8 mouse cellular contexts compared by ENCODE assay signal in genomic region chr13:49186798-49187287, GRCm38 (mm10). TPM values are rescaled to one million over a fixed set of nuclear protein-coding genes. Genes with fewer than 3 reads are reported as not detected.
A peak's percentile ranks its signal among the peaks of the same experiment; 100 is the strongest.
DNase-seq lines count a peak whose midpoint lies in the region; ATAC-seq and TF ChIP-seq lines count a peak whose summit lies in the region.

No protein-coding gene starts in this region.

- intact Hi-C loops in heart, postnatal 25 days (cut with DNase I), result no loop called here

- H3K4me1 ChIP-seq in heart, embryonic 14.5 days (ENCODE audit: control insufficient read depth in 2 of 2, insufficient read depth in 2 of 2, low read length in 2 of 2), result peaks cover 45 to 54% of the 10 kb centered on the region in 2 experiments
- peaks cover 0 to 14% of the 10 kb centered on the region in 2 experiments; a peak in 3 of 4 replicates for H3K4me1 ChIP-seq in MEL (ENCODE audit: control insufficient read depth in 1 of 2, insufficient read depth in 2 of 2, low read length in 2 of 2)
- peaks cover 21% of the 10 kb centered on the region for H3K4me1 ChIP-seq in forebrain, embryonic 15.5 days
- peaks cover 57% of the 10 kb centered on the region for H3K4me1 ChIP-seq in liver, embryonic 15.5 days (replicated peaks)

- no peak for TF ChIP-seq CTCF in MEL (IDR thresholded peaks at IDR 0.05 in 2 of 3, conservative IDR thresholded peaks at IDR 0.05 in 1 of 3; ENCODE audit: control insufficient read depth in 1 of 3, insufficient read depth in 1 of 3, low read depth in 2 of 3, low read length in 3 of 3, poor library complexity in 1 of 3, severe bottlenecking in 1 of 3)

- H3K79me2 ChIP-seq in MEL (ENCODE audit: control insufficient read depth, insufficient read depth, low read length, poor library complexity), result no peaks in the 10 kb centered on the region; the same call in 1 of the 2 replicates

- TF ChIP-seq EP300 in MEL (IDR thresholded peaks at IDR 0.05; ENCODE audit: low read depth in 1 of 2, low read length in 2 of 2), result no peak

- peak overlapping the region in 1 of 2 experiments; percentile 82; a peak in 2 of 4 replicates for H3K4me3 ChIP-seq in heart, embryonic 14.5 days (ENCODE audit: control insufficient read depth in 1 of 2, insufficient read depth in 1 of 2, low read depth in 1 of 2, low read length in 2 of 2)
- peak overlapping the region; percentile 28 to 33 for H3K4me3 ChIP-seq in MEL (ENCODE audit: control insufficient read depth in 1 of 2, insufficient read depth in 1 of 2, low read depth in 2 of 2, low read length in 2 of 2)
- H3K4me3 ChIP-seq in forebrain, embryonic 15.5 days, result peak overlapping the region; percentile 81
- H3K4me3 ChIP-seq in liver, embryonic 15.5 days (replicated peaks), result peak overlapping the region; percentile 78

- TF ChIP-seq RAD21 in MEL (IDR thresholded peaks at IDR 0.05; ENCODE audit: low read depth, low read length), result no peak

- no peak for TF ChIP-seq POLR2A in MEL (IDR thresholded peaks at IDR 0.05; ENCODE audit: control insufficient read depth in 1 of 2, insufficient read depth in 1 of 2, low read depth in 1 of 2, low read length in 2 of 2, poor library complexity in 1 of 2)

- 19% methylated on average over 11 of the region's 11 CpGs for WGBS in heart, embryonic 14.5 days
- WGBS in forebrain, embryonic 15.5 days, result 15% methylated on average over 11 of the region's 11 CpGs
- WGBS in liver, embryonic 15.5 days (ENCODE audit: insufficient replicate concordance), result 19% methylated on average over 11 of the region's 11 CpGs

- H3K9me3 ChIP-seq in heart, embryonic 14.5 days (ENCODE audit: control insufficient read depth, low read length), result no peaks in the 10 kb centered on the region
- no peaks in the 10 kb centered on the region for H3K9me3 ChIP-seq in MEL (replicated peaks; ENCODE audit: insufficient read depth, low read length)
- H3K9me3 ChIP-seq in forebrain, embryonic 15.5 days, result no peaks in the 10 kb centered on the region
- H3K9me3 ChIP-seq in liver, embryonic 15.5 days (replicated peaks), result no peaks in the 10 kb centered on the region

- H3K9ac ChIP-seq in heart, embryonic 14.5 days (ENCODE audit: low read length), result peak overlapping the region; percentile 79
- H3K9ac ChIP-seq in MEL (ENCODE audit: control insufficient read depth, low read depth, low read length, poor library complexity, severe bottlenecking), result peak overlapping the region; percentile 72
- peak overlapping the region; percentile 65 for H3K9ac ChIP-seq in forebrain, embryonic 15.5 days (replicated peaks)
- H3K9ac ChIP-seq in liver, embryonic 15.5 days, result peak overlapping the region; percentile 72; the same call in 1 of the 2 replicates

- DNase-seq in heart, postnatal 25 days (ENCODE audit: low spot score), result no peak
- no peak for DNase-seq in MEL (ENCODE audit: low read depth, low spot score)
- DNase-seq in gastrocnemius, postnatal 10 days, result no peak
- DNase-seq in layer of hippocampus, postnatal 10 days (ENCODE audit: low spot score in 2 of 2), result no peak
- no peak for DNase-seq in kidney, postnatal 10 days

- no peaks in the 10 kb centered on the region for H3K27me3 ChIP-seq in heart, embryonic 14.5 days (ENCODE audit: control insufficient read depth, insufficient read depth, low read length)
- H3K27me3 ChIP-seq in MEL (ENCODE audit: control insufficient read depth in 1 of 2, insufficient read depth in 2 of 2, low read length in 2 of 2), result no peaks in the 10 kb centered on the region
- H3K27me3 ChIP-seq in forebrain, embryonic 15.5 days, result no peaks in the 10 kb centered on the region
- no peaks in the 10 kb centered on the region for H3K27me3 ChIP-seq in liver, embryonic 15.5 days

- peak; percentile 4; the same call in 1 of the 2 replicates for ATAC-seq in heart, embryonic 14.5 days (ENCODE audit: insufficient number of reproducible peaks, insufficient read depth, low FRiP score, low read depth)
- peak; percentile 12 for ATAC-seq in forebrain, embryonic 15.5 days (replicated peaks)
- ATAC-seq in liver, embryonic 15.5 days (ENCODE audit: insufficient read depth), result peak; percentile 24

- peak overlapping the region; percentile 62 to 87 for H3K27ac ChIP-seq in heart, embryonic 14.5 days (replicated peaks in 1 of 2; ENCODE audit: control insufficient read depth in 1 of 2, insufficient read depth in 1 of 2, low read depth in 2 of 2, low read length in 2 of 2)
- peak overlapping the region; percentile 57 for H3K27ac ChIP-seq in MEL (ENCODE audit: control insufficient read depth, low read depth, low read length)
- H3K27ac ChIP-seq in forebrain, embryonic 15.5 days (replicated peaks), result peak overlapping the region; percentile 25; the same call in 1 of the 2 replicates
- peak overlapping the region; percentile 56 for H3K27ac ChIP-seq in liver, embryonic 15.5 days (replicated peaks)

- no peaks in the 10 kb centered on the region for H3K36me3 ChIP-seq in heart, embryonic 14.5 days (ENCODE audit: control insufficient read depth, insufficient read depth, low read length)
- peaks cover 0 to 9% of the 10 kb centered on the region in 2 experiments; a peak in 2 of 4 replicates for H3K36me3 ChIP-seq in MEL (ENCODE audit: control insufficient read depth in 1 of 2, insufficient read depth in 2 of 2, low read length in 2 of 2)
- no peaks in the 10 kb centered on the region for H3K36me3 ChIP-seq in forebrain, embryonic 15.5 days
- no peaks in the 10 kb centered on the region for H3K36me3 ChIP-seq in liver, embryonic 15.5 days (replicated peaks)

- peak overlapping the region; percentile 96 for H3K4me2 ChIP-seq in heart, embryonic 14.5 days (ENCODE audit: low read length)
- H3K4me2 ChIP-seq in forebrain, embryonic 15.5 days (replicated peaks), result peak overlapping the region; percentile 100
- H3K4me2 ChIP-seq in liver, embryonic 15.5 days, result peak overlapping the region; percentile 99

TF ChIP-seq in MEL, 35 proteins besides CTCF, POLR2A, EP300 and RAD21:
- TF ChIP-seq E2F4 (IDR thresholded peaks at IDR 0.05; ENCODE audit: borderline replicate concordance, low read depth, low read length) (no peak), MYC (IDR thresholded peaks at IDR 0.05; ENCODE audit: low read depth, low read length) (peak; percentile 51; the same call in 1 of the 2 replicates), MAX (IDR thresholded peaks at IDR 0.05; ENCODE audit: low read length) (peak; percentile 81), MAZ (IDR thresholded peaks at IDR 0.05; ENCODE audit: low read depth, low read length) (0 out of 2 replicates have a peak, but pooled peaks have one; percentile 33), NELFE (IDR thresholded peaks at IDR 0.05; ENCODE audit: low read depth, low read length) (no peak), ETS1 (IDR thresholded peaks at IDR 0.05; ENCODE audit: low read depth, low read length) (0 out of 2 replicates have a peak, but pooled peaks have one; percentile 23)

RNA-seq across cellular contexts. Expression of gene Ninj1, which starts 0.4 kb away (rescaled TPM):
- 85.5 and 87.7 TPM in 2 replicates for polyA plus RNA-seq in heart, embryonic 14.5 days (2014; fragmentation: Nextera tagmentation; extraction: Ambion mirVana)
- 100 to 1,000 TPM; 101 to 109 TPM for total RNA-seq in heart, postnatal 25 days (2021)
- 23.2 and 30.5 TPM in 2 replicates for total RNA-seq in MEL (2012; rRNA removed)
- polyA plus RNA-seq in MEL (2012; ENCODE audit: insufficient read depth in 1 of 2, insufficient read length in 2 of 2, low read depth in 1 of 2, low replicate concordance in 2 of 2, missing spikeins in 1 of 2), result 10 to 100 TPM in 1 of 2 experiments, not detected in 1; 69.8 TPM
- polyA plus RNA-seq in forebrain, embryonic 15.5 days (2015; fragmentation: Nextera tagmentation; extraction: Ambion mirVana), result 21.1 and 22.0 TPM in 2 replicates
- polyA plus RNA-seq in liver, embryonic 15.5 days (2015; fragmentation: Nextera tagmentation; extraction: Ambion mirVana), result 48.7 and 57.1 TPM in 2 replicates
- 10 to 100 TPM; 15.0 to 16.2 TPM for total RNA-seq in gastrocnemius, postnatal 10 days (2021)
- 10 to 100 TPM; 23.3 to 24.5 TPM for total RNA-seq in layer of hippocampus, postnatal 10 days (2021)

RNA-seq across cellular contexts. Expression of gene Card19, which starts 29.0 kb away (rescaled TPM):
- polyA plus RNA-seq in heart, embryonic 14.5 days (2014; fragmentation: Nextera tagmentation; extraction: Ambion mirVana), result 114 and 126 TPM in 2 replicates
- total RNA-seq in heart, postnatal 25 days (2021), result 100 to 1,000 TPM; 152 to 154 TPM
- 14.5 and 15.8 TPM in 2 replicates for total RNA-seq in MEL (2012; rRNA removed)
- polyA plus RNA-seq in MEL (2012; ENCODE audit: insufficient read depth in 1 of 2, insufficient read length in 2 of 2, low read depth in 1 of 2, low replicate concordance in 2 of 2, missing spikeins in 1 of 2), result 10 to 100 TPM in 1 of 2 experiments, not detected in 1; 51.8 TPM
- 21.1 and 23.1 TPM in 2 replicates for polyA plus RNA-seq in forebrain, embryonic 15.5 days (2015; fragmentation: Nextera tagmentation; extraction: Ambion mirVana)
- 15.0 and 16.7 TPM in 2 replicates for polyA plus RNA-seq in liver, embryonic 15.5 days (2015; fragmentation: Nextera tagmentation; extraction: Ambion mirVana)
- total RNA-seq in gastrocnemius, postnatal 10 days (2021), result 10 to 100 TPM; 49.9 to 62.0 TPM
- total RNA-seq in layer of hippocampus, postnatal 10 days (2021), result 10 to 100 TPM; 13.2 to 13.5 TPM

RNA-seq across cellular contexts. Expression of gene Wnk2, which starts 39.0 kb away (rescaled TPM):
- polyA plus RNA-seq in heart, embryonic 14.5 days (2014; fragmentation: Nextera tagmentation; extraction: Ambion mirVana), result 2.5 and 2.6 TPM in 2 replicates
- total RNA-seq in heart, postnatal 25 days (2021), result 10 to 100 TPM; 71.4 to 78.2 TPM
- total RNA-seq in MEL (2012; rRNA removed), result not detected in 2 replicates
- under 1 TPM in 1 of 2 experiments, not detected in 1; 0.04 TPM for polyA plus RNA-seq in MEL (2012; ENCODE audit: insufficient read depth in 1 of 2, insufficient read length in 2 of 2, low read depth in 1 of 2, low replicate concordance in 2 of 2, missing spikeins in 1 of 2)
- 21.6 and 21.9 TPM in 2 replicates for polyA plus RNA-seq in forebrain, embryonic 15.5 days (2015; fragmentation: Nextera tagmentation; extraction: Ambion mirVana)
- 0.10 and 0.21 TPM in 2 replicates for polyA plus RNA-seq in liver, embryonic 15.5 days (2015; fragmentation: Nextera tagmentation; extraction: Ambion mirVana)
- total RNA-seq in gastrocnemius, postnatal 10 days (2021), result 10 to 100 TPM; 55.7 to 60.7 TPM
- total RNA-seq in layer of hippocampus, postnatal 10 days (2021), result 10 to 100 TPM; 88.6 to 98.8 TPM

Comparison
In these comparisons a context has a peak if more than half of its experiments do, and no peak if none do; other contexts are left out.
1. RNA of gene Wnk2, which starts 39.0 kb away (total RNA-seq): 88.6 to 98.8 TPM in layer of hippocampus, postnatal 10 days, 71.4 to 78.2 TPM in heart, postnatal 25 days and 55.7 to 60.7 TPM in gastrocnemius, postnatal 10 days; not detected in MEL; every median in the first group is over 10 times any median in the second.
2. Peak in every context shown above with its lines, with median percentiles within 50 percentile points of each other: ATAC-seq, H3K27ac ChIP-seq, H3K4me2 ChIP-seq and H3K9ac ChIP-seq.